Mouse (Mus musculus) olfactory bulb, adult 2 months (tissue): ENCODE data around the gene Sntg2. TPM values are rescaled to one million over a fixed set of nuclear protein-coding genes. Genes with fewer than 3 reads are reported as not detected.

Experiments
- H3K27ac ChIP-seq: fragments of 200-500 bp; 2 replicates; pipeline ENCODE4 v1.5.1; 2012; ENCODE audit warnings: low read depth, low read length; ENCODE audit not compliant: insufficient read depth
- H3K4me1 ChIP-seq: fragments of 200-500 bp; 2 replicates; pipeline ENCODE4 v1.6.1; 2012; ENCODE audit warnings: low read length; ENCODE audit not compliant: control insufficient read depth, insufficient read depth
- H3K4me3 ChIP-seq: fragments of 200-500 bp; 2 replicates; pipeline ENCODE4 v1.5.1; 2012; ENCODE audit warnings: mild to moderate bottlenecking, low read depth, low read length, moderate library complexity; ENCODE audit not compliant: insufficient read depth
- CTCF ChIP-seq: fragments of 200-500 bp; IDR thresholded peaks from 2 replicates; pipeline ENCODE4 v1.5.1; 2012; ENCODE audit warnings: low read depth, mild to moderate bottlenecking, low read length, moderate library complexity; ENCODE audit not compliant: insufficient read depth
- POLR2A ChIP-seq: fragments of 200-500 bp; IDR thresholded peaks from 2 replicates; pipeline ENCODE4 v1.6.1; 2012; ENCODE audit warnings: mild to moderate bottlenecking, low read depth, low read length, moderate library complexity; ENCODE audit not compliant: insufficient read depth
- WGBS: fragments of 180-500 bp; shearing (Covaris S2); methylation state at CpG from one replicate; pipeline ENCODE4 v1.1.7; 2018; 5-methylcytosine and 5-hydroxymethylcytosine counted together
- polyA plus RNA-seq: library from polyadenylated mRNA; stranded (reverse); fragments of >200 nt; gene quantifications from 2 replicates; pipeline ENCODE4 v1.2.4, GENCODE M21; 2012; ENCODE audit warnings: low replicate concordance; ENCODE audit not compliant: missing spikeins, insufficient read depth, insufficient read length

The Sntg2 gene
- polyA plus RNA-seq, 1 experiment = not detected

DNA sequence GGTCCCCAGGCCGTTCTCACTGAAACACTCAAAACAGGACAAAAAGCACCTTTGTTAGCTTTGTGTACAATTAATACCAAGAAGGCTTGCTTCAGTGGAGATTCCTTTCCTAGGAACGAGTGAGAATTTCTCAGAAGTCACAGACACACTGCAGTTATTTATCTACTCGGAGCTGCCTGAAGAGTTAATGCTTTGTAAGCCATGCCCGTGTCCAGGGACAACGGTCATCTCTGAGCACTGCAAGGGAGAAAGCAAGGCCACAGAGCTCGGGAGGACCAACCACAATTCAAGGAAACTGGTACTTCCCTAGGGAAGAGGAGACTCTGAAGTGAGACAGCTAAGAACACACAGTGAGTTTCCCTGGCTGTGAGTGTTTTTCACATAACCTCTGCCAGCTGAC, 15.5 kb downstream of the Sntg2 start:
- Histone ChIP-seq H3K4me1 (peaks cover 8% of the 10 kb centered on the region), H3K4me3 (no peak overlapping the region), H3K27ac (no peak overlapping the region)
- WGBS = 51% methylated on average over 6 of the region's 6 CpGs
- TF ChIP-seq CTCF = no peak
- TF ChIP-seq POLR2A = no peak

DNA sequence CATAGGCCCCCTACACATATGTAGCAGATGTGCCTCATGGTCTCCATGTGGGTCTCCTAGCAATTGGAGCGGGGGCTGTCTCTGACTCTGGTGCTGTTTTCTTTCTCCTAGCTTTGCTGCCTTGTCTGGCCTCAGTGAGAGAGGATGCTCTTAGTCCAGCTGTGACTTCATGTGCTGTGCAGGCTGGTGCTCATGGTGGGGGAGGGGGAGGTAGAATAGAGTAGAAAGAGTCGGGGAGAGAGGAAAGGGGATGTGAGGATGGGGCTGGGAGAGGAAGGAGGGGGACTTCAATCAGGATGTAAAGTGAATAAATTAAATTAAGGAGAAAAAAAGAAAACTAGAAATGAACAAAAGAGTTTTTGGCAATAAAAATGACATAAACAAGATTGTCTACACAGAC, 20.8 kb downstream of the Sntg2 start:
- 58% methylated on average over 2 of the region's 2 CpGs for WGBS
- H3K4me1 ChIP-seq = peaks cover 12% of the 10 kb centered on the region
- H3K4me3 ChIP-seq = no peak overlapping the region
- H3K27ac ChIP-seq = no peak overlapping the region
- no peak for TF ChIP-seq POLR2A
- TF ChIP-seq CTCF = no peak

DNA sequence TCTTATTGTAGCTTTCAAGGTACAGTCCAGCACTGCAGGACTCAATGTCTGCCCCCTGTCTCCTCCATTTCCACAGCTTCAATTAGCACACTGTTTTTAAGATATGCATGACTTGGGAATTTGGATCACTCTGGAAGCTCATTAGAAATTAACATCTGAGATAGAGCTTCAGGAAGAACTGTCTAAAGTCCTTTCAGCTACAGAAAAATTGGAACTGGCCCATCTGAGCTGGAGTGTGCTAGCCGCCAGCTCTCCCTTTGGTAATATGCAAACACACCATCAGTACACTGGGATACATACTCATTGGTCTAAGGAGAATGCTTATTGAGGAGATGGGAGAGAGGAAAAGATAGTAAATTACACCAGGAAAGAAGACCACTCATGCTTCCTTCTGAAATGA, 25.1 kb downstream of the Sntg2 start:
- Histone ChIP-seq H3K4me1 (peaks cover 11% of the 10 kb centered on the region), H3K4me3 (no peak overlapping the region), H3K27ac (no peak overlapping the region)
- 85% methylated on average over 1 of the region's 1 CpGs for WGBS
- TF ChIP-seq CTCF (no peak), POLR2A (no peak)

DNA sequence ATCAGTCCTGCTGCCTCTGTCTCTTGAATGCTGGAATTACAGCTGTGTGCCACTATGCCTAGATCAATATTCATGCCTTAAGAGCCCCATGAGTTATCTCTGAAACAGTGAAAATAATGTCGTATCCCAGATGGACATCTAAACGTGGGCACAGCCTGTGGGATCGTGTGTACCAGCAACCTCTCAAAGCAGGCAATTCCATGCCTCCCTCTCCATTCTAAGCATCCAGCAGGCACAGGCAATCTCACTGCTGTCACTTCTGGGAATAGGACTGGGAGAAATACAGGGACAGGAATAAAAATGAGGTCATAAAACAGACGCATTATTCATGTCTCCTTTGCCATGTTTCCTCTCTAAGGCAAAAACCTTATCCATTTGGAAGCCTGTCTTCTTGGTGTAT, 25.9 kb downstream of the Sntg2 start:
- Histone ChIP-seq H3K27ac (no peak overlapping the region), H3K4me3 (no peak overlapping the region), H3K4me1 (peaks cover 6% of the 10 kb centered on the region)
- 74% methylated on average over 4 of the region's 4 CpGs for WGBS
- TF ChIP-seq CTCF = no peak
- no peak for TF ChIP-seq POLR2A

DNA sequence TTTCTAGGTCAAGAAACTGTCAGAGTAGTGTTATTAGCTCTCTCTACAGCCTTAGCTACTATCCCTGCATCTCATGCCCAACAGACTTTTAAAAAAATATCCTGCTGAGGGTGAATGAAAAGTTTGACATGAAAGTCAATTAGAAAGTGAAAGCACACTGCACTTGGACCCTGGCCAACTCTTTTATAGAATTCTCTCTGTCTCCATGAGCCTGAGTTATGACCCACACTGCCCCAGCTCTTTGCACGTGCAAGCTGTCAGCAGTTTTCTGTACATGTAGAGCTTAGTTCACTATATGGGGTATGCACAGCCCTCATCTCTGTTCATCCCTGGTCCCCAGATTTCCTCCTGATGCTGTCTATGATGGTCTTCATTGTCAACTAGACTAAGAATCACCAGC, 28.4 kb downstream of the Sntg2 start:
- WGBS = 57% methylated on average over 1 of the region's 1 CpGs
- H3K4me1 ChIP-seq = no peaks in the 10 kb centered on the region
- no peak overlapping the region for H3K4me3 ChIP-seq
- TF ChIP-seq CTCF = no peak
- no peak for TF ChIP-seq POLR2A
- H3K27ac ChIP-seq = no peak overlapping the region

DNA sequence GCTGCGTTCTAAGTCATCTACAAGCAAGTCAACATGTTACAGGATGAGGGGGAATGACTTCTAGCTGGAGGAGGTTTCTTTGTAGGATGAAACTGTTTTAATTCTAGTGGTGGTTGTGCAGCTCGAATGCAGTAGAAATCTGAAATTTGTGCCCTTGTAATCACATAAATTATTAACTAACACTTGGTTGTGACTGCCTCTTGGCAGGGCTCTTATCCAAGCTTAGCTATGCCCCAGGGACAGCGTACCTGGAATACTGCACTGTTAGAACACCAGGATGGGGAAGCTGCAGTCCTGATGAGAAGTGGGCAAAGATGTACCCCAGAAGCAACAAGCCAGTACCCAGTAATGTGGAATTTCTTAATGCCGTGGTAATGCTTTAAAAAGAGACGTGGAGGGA, 36.9 kb downstream of the Sntg2 start:
- H3K27ac ChIP-seq = no peak overlapping the region
- H3K4me1 ChIP-seq = no peaks in the 10 kb centered on the region
- WGBS = 72% methylated on average over 5 of the region's 5 CpGs
- H3K4me3 ChIP-seq = no peak overlapping the region
- no peak for TF ChIP-seq CTCF
- TF ChIP-seq POLR2A = no peak

DNA sequence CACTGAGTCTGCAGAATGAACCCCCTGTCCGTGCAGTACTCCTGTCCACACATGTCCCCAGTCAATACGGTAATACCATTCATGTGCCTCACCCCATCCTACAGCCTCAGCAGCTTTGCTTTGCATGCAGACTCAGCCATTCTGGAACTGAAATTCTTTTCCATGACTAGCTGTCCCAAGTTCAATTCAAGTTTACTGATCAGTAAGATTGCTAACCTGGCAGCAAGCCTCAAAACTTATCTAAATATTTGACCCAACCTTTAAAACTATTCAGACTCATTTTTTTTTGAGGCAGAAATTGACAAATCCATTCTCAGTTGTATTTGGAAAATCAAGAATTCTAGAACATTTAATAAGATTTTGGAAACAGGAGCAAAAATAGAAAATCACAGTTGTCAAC, 38.7 kb downstream of the Sntg2 start:
- 96% methylated on average over 2 of the region's 2 CpGs for WGBS
- Histone ChIP-seq H3K27ac (no peak overlapping the region), H3K4me3 (no peak overlapping the region), H3K4me1 (no peaks in the 10 kb centered on the region)
- TF ChIP-seq CTCF (no peak), POLR2A (no peak)

DNA sequence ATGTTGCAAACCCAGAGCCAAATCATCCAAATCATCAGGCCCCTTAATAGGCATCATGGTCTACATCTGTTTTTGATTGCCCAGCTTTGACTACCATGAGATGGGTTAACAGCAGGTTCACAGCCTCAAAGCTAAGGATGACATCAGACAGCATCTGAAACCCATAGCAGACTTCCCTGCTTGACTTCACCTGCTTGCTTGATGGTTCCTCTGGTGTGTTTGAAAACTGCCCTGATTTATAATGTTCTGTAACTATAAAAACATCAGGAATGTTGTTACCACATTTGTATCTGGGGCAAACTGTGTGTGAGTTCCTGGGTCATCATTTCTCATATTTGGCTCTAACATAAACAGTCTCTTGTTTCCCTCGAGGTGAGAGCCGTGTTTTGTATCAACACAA, 55.2 kb downstream of the Sntg2 start:
- TF ChIP-seq CTCF (no peak), POLR2A (no peak)
- no peak overlapping the region for H3K27ac ChIP-seq
- 77% methylated on average over 2 of the region's 2 CpGs for WGBS

DNA sequence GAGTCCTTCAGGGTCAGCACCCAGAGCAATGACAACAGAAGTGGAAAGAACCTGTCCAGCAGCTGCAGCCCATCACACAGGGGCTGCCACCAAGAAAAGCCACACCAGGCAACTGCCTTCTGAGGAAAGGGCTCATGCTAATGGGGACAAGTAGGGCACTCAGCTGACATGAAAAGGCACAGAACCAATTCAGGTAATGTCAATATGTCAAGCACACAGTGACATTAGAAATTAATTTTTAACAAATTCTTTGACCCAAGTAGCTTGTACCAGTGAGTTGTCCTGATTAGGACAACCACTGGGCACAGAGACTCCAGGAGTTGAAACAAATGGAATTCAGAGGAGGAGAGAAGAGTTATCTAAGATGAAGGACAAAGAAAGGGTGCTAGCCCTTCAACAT, 60.2 kb downstream of the Sntg2 start:
- Histone ChIP-seq H3K27ac (no peak overlapping the region), H3K4me3 (no peak overlapping the region), H3K4me1 (no peaks in the 10 kb centered on the region)
- TF ChIP-seq POLR2A (no peak), CTCF (no peak)

More for the DNA sequence above, 55.2 kb downstream of the Sntg2 start:
- H3K4me1 ChIP-seq = no peaks in the 10 kb centered on the region
- H3K4me3 ChIP-seq = no peak overlapping the region
